Mouse (Mus musculus) heart, adult 18-20 months (tissue): ENCODE data around the gene Armc2. TPM values are rescaled to one million over a fixed set of nuclear protein-coding genes. Genes with fewer than 3 reads are reported as not detected.

Experiments used
- DNase-seq, 2 experiments: peaks; one replicate each; pipeline ENCODE4 v3.0.0; 2021 to 2022; ENCODE audit warnings: mixed read lengths in 1 of 2
- total RNA-seq, 2 experiments: library from RNA; stranded (reverse); gene quantifications; 2 replicates each; pipeline ENCODE4 v1.2.3; 2021

The Armc2 gene
- total RNA-seq, 2 experiments from 2014 or later, result 18.4 to 22.6 TPM

DNA sequence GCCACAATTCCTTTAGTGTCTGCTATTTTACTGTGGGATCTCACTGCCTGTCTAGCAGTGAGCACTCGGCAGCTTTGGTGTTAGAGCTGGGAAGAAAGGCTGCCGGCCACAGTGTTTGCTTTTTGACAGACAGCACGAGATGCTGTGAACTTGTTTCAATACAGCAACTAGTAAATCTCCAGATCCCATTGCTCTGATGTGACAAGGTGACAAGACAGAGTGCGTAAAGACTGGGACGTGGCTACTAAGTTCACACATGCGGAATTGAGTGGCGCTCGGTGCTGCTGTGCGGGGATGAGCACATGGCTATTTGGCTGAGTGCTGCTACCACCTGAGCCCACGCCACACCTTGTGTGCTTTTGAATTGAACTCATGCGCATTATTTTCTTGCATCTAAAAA lies 110.8 kb downstream of the Armc2 start:
- no peak for DNase-seq

DNA sequence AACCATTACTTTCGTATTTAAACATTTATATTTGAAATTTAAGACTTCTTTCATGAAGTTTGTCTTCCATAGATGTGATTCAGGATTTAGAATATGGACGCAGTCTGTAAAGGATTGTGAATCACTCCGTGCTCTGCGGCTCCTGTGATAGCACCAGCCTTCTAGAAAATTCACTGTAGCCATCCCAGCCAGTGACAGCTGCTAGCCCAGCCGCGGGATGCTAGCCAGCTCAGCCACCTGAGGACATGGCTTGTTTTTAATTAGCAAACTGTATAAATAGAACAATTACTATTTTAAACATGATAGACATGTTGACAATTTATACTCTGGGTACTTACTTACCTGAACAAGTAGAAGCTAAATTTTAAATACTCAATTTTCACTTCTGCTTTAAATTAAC lies 116.4 kb downstream of the Armc2 start:
- DNase-seq, result peak; percentile 67 to 71

DNA sequence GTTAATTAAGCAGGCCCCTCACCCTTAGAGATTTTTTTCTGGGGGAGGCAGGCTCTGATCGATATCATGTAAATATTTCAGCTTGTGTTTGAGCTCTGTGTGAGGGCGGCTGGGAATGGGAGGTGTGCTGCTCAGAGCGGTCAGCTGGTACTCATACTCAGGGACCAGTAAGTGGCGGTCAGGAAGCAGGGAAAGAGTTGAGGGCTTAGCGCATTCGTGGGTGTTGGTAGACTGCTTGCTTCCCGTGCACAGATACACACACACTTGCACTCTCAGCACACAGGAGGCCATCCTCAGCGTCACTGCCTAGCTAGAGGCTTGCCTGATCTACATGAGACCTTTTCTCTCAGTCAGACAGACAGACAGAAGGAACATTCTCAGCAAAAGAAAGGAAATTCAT lies 116.8 kb downstream of the Armc2 start:
- peak in 1 of 2 experiments; percentile 21 for DNase-seq

GRCm38 (mm10) chr10:41896865-41897264 lies 121.4 kb downstream of the Armc2 start:
- DNase-seq, result no peak

DNA sequence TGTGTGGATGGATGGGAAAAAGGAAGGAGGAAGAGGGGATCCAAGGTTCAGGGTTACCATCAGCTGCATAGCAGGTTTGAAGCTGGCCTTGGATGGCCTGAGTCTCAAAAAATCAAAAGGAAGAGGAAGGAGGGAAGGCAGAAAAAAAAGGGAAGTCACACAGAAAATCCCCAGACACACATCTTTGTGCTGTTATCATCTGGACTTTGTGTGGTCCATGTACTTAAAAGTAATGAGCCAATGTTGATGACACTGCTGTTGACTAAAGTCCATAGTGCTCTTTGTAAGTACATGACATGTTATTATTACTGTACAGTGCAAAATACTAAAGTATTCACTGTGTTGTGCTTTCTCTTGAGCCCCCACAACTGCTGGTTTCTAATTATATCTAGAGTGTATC lies 121.8 kb downstream of the Armc2 start:
- DNase-seq, result no peak

- DNase-seq, result peak; percentile 84
Measured at GRCm38 (mm10) chr10:41893433-41894411, 124.5 kb downstream of the Armc2 start.

DNA sequence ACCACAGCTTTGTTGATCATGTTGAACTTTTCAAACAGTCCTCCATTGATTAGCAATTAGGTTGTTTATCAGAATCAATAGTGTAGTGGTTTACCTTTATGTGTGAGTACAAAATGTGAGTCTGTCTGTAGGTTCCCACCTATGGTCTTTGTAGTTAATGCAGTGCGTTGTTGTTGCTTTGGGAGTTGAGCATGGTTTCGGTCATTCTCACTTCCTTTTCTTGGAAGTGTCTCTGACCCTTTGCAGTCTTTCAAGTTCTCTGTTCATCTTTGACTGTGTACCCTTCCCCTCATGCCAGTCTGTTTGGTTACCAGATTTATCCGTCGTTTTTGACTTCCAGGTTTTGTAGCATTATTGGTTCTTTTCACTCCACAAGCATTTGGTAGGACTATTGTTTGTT lies 126.9 kb downstream of the Armc2 start:
- peak in 1 of 2 experiments; percentile 18 for DNase-seq

- peak in 1 of 2 experiments; percentile 34 for DNase-seq
Measured at GRCm38 (mm10) chr10:41890537-41890936, 127.7 kb downstream of the Armc2 start.

- peak; percentile 72 to 79 for DNase-seq
Measured at GRCm38 (mm10) chr10:41889566-41889965, 128.7 kb downstream of the Armc2 start.

DNA sequence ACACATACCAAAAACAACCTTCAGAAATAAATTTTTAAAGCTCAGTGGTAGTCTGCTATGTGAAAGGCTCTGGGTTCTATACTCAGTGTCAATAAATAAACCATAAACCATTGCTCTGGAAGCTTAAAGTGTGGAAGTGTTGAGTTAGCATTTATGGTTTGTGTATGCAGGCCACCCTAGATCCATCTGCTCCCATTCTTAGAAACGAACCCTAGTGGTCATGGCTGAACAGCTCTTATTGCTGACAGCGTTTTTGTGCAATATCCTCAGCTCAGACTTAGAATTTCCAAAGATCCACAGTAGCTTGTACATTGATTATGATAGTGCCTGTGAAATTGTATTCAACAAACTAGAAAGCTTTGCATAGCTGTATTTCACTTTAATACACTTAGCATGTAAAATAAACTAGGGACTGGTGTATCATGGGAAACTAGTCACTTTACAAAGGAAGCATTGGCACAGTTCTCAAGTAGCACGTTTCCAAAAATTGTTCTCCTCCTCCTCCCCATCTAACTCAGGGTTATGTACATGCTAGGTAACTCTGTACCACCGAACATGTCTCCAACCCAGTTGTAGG lies 129.8 kb downstream of the Armc2 start:
- peak; percentile 64 to 69 for DNase-seq

- peak; percentile 97 for DNase-seq
Measured at GRCm38 (mm10) chr10:41887080-41887821, 131.0 kb downstream of the Armc2 start.

DNA sequence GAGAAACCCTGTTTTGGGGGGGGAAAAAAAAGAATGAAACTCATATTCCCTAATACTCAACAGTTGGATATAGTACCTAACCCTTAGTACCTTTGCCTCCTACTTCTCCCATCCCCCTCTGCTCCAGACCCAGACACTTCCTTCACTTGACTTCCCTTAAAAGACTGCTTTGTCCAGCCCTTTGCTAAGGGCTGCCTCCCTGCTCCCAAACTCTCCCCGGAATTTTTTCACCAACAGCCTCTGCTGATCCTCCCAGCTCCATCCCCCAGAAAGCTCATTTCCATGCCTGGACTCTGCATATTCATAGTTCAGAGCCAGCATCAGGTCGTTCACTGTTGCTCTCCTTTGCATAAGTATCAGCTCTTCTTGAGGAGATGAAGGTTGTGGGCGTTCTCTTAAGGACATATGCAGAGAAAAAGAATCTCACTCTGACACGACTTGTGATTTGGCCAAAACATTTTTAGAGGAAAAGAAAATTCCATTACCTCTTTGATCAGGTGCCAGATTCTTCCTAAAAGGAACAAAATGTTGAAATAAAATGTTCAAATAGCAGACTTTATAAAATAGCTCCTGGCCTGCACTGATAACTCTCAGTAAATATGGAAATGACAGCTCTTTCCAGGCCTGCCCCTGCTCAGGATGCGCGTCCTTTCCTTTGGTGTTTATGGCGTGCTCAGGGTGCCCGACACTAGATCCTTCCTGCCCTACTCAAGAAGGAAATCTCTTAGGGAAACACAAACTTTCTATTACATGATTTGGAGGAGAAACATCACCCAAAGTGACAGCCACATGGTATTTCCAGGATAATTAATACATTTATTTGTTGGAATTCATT lies 134.3 kb downstream of the Armc2 start:
- DNase-seq, result peak in 1 of 2 experiments; percentile 29

DNA sequence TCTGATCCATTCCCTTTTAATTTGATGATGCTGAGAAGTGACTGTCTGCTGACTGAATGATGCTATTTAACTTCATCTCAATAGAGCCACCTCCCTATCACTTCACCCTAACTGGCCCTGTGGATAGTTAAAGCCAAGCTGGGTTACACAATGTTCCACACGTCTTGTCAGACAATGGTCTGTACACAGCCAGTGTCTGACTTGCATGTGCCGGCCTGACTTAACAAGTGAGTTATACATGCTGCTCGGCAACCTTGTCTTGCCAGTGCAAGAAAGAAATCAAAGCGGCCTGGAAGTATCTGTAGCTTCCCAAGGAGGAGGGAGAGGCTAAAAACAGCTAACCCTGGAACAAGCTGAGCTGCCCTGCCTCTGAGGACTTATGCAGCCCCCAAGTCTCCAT lies 136.8 kb downstream of the Armc2 start:
- peak in 1 of 2 experiments; percentile 47 for DNase-seq

DNA sequence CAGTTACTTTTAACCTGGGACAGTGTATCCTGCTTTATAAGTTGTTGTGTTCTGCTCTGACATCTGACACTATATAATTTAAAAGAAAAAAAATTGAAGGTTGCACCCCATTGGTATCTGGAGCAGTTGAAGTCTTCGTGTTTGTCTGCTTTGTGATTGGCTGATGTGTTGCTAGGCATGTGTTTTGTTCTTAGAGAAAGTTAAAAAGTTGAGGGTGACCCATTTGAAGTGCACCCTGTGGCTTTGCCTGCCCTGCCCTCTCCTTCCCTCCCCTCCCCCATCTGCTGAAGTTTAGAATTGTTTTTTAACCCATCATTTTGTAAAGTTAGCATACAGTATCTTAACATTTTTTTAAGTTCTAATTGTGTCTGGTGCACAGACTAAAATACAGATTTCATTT lies 137.5 kb downstream of the Armc2 start:
- DNase-seq, result no peak

- DNase-seq, result peak in 1 of 2 experiments; percentile 23
Measured at GRCm38 (mm10) chr10:41880206-41880605, 138.0 kb downstream of the Armc2 start.

DNA sequence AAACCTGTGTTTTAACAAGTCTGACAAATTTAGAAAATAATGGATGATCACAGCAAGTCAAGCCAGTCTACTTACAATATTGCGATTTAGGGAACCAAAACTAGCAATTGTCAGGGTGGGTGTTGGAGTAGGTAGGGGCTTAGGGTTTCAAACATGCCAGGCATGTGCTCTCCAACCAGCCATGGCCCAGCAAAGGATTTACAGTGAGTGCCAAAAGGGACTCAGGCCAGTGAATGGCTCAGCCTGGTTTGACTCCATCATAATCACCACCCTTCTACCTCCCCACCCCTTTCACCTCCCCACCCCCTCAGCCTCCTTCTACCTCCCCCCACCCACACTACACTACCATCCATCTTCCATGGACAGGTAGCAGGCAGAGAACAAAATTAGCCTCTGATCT lies 138.6 kb downstream of the Armc2 start:
- DNase-seq, result peak in 1 of 2 experiments; percentile 17

GRCm38 (mm10) chr10:41878344-41878743 lies 139.9 kb downstream of the Armc2 start:
- peak in 1 of 2 experiments; percentile 15 for DNase-seq

- no peak for DNase-seq
Measured at GRCm38 (mm10) chr10:41875624-41876023, 142.6 kb downstream of the Armc2 start.

DNA sequence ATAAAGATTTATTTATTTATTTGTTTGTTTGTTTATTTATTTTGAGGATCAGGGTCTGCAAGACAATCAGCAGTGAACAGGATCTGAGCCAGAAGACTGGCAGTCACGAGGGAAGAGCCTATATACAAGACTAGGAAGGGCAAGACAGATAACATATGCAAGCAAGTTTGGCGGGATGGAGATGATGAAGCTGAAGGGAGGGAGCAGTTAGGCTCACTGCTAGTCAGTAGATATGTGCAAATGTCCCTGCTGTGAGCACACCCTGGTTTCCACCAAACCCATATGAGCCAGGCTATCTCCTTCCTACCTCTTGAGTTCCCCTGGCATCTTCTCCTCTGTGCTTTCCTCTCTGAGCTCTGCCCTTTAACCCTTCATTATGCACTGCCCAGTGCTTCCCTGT lies 146.7 kb downstream of the Armc2 start:
- no peak for DNase-seq

GRCm38 (mm10) chr10:41870101-41870500 lies 148.1 kb downstream of the Armc2 start:
- DNase-seq, result no peak

GRCm38 (mm10) chr10:41867956-41868355 lies 150.3 kb downstream of the Armc2 start:
- DNase-seq, result no peak

GRCm38 (mm10) chr10:41866838-41867154 lies 151.4 kb downstream of the Armc2 start:
- DNase-seq, result no peak
